Mouse (Mus musculus) liver, embryonic 14.5 days (tissue): ENCODE results near the gene Lhfpl2.

Experiments
- CTCF ChIP-seq: IDR thresholded peaks from 2 replicates; pipeline ENCODE4 v1.5.1; 2016; ENCODE audit warnings: antibody characterized with exemption, low read depth, control low read depth
- EP300 ChIP-seq: IDR thresholded peaks from 2 replicates; pipeline ENCODE4 v1.6.1; 2016; ENCODE audit warnings: antibody characterized with exemption, low read depth

DNA sequence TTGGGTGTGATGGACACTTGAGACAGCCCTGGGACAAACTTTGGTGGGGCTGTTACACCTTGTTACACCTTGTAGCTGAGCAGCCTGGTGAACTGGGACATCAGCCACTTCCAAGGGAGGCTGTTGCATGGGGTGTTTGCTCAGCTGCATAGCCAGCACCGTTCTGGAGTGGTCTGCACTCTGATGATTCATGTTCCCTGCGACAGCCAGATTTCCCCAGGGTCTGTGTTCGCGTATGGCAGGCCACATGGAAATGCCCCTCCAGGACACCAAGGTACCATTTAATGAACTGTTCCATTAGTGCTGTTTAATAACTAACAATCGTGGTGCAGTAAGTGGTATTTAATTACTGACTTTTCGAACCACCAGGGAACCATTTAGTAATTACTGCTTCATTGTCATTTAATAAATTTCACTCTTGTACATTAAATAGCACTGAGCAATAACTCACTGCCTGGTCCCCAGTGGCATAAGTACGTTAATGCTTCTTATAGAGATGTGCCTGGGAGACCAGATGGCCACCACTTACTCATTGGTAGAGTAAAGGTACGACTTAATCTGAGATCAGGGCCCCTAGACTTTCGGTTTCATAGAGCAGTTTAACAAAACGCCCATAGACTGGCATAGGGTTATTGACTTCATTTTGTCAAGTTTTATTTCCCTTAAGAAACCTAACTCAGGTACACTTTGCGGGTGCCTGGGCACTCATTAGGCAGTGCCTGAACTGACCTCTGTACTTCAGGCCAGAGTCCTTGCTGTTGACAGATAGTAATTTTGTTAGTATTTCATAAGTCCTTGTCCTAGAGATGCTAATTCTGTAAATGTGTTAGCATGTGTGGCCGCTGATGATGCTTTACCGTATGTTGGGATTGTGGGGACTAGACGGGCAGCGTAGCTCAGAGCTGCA, 26.9 kb downstream of the Lhfpl2 start:
- TF ChIP-seq CTCF = no peak
- no peak for TF ChIP-seq EP300
